Mouse (Mus musculus) Muller cell, postnatal 12 days (primary cell): Measurements from ENCODE around the gene Gatb.
"Not testable (repeated sequence)": the region's sequence is repeated elsewhere in the genome, so short reads cannot be mapped to it uniquely, and the experiment has no call there.

Experiments used
- DNase-seq: peaks from one replicate; pipeline ENCODE4 v3.0.0-alpha.2; 2015; ENCODE audit errors: inconsistent ontology term

Gene Gatb

DNA sequence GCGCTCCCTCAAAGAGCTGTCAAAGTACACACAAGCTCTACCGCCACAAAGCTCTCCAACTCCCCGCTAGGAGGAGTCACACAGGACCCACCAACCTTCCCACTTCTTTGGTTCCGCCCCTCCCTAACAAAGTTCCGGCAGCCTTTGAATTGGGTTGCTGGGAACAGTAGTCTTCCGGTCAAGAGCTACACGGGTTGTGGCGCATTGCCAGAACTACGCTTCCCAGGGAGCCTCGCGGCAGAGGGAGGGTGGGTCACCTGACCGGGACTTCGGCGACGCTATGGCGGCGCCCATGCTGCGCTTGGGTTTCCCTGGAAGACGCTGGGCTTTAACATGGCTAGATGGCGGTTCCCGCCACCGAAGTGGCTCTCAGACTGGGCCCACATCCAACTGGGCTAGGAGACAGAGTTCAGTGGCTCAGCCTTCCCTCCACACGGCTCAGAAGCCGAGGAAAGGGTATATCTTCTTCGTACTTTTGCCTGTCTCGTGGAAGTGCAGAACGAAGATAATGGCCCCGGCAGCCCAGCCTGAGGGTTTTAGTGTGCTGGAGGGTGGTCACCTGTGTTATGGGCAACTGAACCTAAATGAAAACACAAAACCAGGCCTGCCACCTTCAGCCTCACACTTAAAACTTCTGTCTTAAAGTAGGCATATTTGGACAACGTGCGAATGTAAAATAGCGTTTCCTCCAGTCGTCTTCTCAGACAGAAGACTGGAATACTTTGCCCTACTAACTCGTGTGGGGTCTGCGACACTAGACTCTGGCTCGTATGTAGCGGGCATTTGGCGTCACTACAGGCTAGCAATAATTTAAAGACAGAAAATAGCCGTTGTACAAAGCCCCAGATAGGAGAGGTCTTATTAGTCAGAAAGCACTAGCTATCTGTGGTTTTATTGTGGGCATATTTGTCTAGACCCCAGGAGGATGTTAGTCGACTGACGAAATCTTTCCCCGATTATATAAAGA, at the start of gene Gatb:
Gatb (plus strand) TSS at position 256 of the 967 bp plus-strand sequence.
- DNase-seq = peak; percentile 99

- no peak for DNase-seq
These were observed 43.2 kb upstream of the Gatb start for GRCm38 (mm10) chr3:85530601-85531161.

GRCm38 (mm10) chr3:85532376-85532775, 41.5 kb upstream of the Gatb start:
- peak; percentile 54 for DNase-seq

DNA sequence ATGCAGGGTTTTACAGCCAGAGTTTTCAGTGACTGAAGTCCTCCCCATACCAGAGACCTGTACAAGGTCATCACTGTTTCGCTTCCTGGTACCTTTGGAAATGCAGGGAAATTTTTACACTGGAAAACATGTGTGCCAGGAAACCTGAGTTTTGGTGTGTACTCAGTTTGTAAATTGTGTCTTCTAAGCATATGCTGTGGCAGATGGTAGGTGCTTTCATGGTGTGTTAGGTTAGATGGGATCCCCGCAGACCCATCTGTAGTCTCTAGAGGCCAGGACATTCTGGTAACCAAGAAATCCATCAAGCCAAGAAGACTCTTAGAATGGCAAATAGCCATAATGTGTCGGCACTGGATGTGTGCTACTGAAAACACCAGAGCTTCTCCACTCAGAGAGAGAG, 38.9 kb upstream of the Gatb start:
- no peak for DNase-seq

DNA sequence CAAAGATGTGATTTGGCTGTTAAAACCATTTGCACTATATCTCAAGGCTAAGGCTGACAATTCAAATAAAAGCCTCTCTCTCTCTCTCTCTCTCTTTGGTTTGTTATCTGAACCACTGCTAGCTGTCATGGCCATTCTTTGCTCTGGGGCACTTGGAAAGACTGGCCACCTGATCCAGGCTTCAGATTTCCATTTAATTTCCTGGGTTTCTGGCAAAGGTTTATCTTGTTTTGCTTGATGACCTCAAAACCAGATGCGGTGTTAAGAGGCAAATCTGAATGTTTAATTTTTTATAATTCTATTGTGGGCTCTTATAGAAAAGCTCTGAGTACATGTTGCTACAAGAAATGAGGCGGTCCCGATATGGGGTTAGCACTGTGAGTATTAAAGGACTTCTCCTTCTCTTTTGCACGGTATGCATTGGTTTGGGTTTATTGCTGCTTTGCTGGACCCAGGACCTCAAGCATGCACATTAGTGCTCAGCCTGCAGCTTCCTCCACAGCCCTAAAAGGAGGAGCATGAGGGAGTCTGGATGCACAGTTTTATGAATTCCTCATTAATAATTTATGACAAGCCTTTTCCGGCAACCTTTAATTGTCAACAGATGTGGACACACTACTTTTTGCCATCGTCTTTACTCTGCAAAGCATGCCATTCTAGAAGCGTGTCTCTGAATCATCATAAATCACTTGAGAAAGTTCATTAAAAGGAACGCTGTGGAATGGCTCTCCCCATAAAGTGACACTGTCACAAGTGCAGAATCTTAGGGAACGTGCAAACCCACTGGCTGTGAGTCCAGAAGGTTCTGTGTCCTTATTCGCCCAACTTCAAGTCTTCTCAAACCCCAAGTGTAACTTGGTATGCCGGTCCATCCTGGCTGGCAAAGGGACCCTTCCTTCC, 38.0 kb upstream of the Gatb start:
- DNase-seq = no peak

- no peak for DNase-seq
These were observed 31.2 kb upstream of the Gatb start for GRCm38 (mm10) chr3:85542765-85543164.

GRCm38 (mm10) chr3:85543652-85544051, 30.3 kb upstream of the Gatb start:
- DNase-seq = no peak

- DNase-seq = no peak
These were observed 23.6 kb upstream of the Gatb start for GRCm38 (mm10) chr3:85550312-85550711.

DNA sequence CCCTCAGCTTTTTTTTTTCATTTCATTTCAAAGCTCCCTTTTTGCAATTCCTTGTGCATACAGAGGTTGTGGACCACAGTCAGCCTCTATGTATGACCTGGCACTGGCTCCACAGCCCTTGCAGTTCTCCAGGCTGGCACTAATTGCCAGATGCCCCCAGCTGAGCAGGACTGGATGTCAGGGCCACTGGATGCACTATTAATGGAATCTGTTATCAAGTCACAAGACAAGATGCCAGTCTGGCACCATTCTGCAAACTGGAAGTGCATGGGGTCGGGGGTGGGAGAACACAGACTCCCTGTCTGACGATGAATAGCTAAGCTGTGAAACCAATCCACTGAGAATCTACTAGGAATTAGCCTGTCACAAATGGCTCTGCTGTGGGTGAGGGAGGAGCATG, 22.6 kb upstream of the Gatb start:
- DNase-seq = no peak

GRCm38 (mm10) chr3:85553731-85554277, 20.1 kb upstream of the Gatb start:
- no peak for DNase-seq

DNA sequence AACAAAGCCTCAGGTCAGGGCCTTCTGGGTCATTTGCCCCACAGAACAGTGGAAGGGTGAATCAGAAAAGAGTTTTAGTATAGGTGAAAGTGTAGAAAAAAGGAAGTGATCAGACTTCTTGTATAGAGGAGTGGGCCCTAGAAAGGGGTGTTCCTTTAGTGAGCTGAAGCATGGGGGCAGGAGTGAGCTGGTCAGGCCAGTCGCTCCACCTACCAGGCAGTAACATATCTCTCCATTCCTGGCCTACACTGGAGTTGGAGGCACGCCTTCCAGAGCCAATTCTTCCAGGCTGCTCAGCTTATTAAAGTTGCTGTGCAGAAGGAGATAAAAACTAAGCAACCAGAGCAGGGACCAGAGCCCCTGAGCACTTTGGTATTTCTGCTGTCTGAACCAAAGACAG, 9.3 kb upstream of the Gatb start:
- no peak for DNase-seq

DNA sequence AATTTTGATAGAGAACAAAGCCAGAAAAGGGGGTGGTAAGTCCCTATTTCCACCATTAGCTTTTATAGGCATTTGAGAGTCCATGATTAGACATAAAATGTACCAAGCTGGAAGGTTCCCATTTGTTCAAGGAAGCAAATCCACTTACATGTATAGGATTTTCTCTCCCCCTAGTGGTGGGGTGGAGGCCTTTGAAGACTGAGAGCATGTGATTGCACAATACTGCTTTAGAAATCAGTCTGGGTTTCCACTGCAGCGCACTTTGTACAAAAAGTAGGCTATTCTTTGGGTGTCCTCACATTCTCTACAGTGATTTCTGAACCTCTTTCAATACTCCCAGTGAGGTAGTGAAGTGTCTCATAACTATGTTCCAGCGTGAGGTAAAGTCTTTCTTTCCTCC, 2.6 kb upstream of the Gatb start:
- DNase-seq = peak; percentile 80

DNA sequence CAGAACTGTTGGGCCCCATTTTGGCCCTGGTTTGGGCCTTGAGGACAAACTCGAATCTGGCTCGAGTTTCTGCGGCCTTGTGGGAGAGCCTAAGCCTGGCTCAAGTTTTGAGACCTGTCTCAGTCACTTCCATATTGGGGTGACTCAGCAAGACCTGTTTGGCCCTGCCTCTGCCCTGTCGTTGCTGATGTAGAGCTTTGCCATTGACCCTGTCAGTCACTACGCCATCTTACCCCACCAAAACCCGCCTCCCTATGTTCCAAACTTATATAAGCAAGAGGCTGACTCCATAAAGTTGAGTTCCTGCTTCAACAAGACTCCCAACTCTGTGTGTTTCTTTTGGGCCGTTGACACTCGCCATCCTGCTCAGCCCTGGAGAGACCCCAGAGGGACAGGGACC, 1.4 kb upstream of the Gatb start:
- DNase-seq = not testable (repeated sequence)

DNA sequence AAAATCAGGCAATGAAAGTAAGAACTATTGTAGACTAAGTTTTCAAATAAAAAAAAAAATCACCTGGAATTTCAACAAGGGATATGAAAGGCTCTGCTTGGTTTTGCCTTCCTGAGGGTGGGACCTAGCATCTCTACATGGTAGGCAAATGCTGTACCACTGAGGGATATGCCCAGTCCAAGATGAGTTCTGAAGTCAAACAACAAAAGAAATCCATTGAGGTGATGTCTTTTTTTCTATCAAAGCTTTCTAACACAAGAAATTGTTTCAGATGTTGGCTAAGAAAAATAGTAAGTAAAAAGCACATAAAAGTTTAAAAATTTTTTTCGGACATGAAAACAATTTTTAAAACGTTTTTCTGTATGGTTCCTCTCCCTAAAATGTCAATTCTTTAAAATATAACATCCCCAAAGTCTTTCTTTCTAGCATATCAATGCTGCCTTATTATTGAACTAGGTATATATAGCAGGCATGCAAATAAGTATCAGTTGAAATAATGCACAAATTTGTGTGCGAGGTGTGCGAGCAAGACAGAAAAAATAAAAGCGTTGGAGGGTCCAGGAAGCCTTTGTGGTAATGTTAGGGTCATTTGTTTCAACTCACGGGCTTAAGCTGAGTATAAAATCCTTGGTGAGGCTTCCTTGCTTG, 579 bp upstream of the Gatb start:
- no peak for DNase-seq

- DNase-seq = no peak
These were observed 8.8 kb downstream of the Gatb start for GRCm38 (mm10) chr3:85582726-85583125.

GRCm38 (mm10) chr3:85583194-85583593, 9.3 kb downstream of the Gatb start:
- DNase-seq = no peak

DNA sequence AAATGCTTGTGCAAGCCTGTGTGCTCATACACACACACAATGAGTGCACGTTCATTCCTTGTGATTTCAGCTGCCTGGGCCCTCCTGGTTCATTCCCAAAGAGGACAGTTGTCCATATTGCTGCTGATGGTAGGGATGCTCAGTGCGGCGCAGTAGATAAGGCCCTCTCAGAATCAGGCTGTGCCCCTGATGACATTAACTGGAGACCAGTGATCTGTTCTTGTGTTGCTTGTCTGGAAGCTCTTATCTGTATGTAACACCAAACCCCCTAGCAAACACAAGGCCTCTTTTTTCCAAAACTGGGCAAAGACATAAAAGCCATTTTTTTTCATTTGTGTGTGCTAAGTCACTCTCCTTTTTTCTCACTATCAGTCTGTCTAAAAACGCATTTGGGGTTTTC, 11.0 kb downstream of the Gatb start:
- no peak for DNase-seq

GRCm38 (mm10) chr3:85588701-85589100, 14.8 kb downstream of the Gatb start:
- no peak for DNase-seq

DNA sequence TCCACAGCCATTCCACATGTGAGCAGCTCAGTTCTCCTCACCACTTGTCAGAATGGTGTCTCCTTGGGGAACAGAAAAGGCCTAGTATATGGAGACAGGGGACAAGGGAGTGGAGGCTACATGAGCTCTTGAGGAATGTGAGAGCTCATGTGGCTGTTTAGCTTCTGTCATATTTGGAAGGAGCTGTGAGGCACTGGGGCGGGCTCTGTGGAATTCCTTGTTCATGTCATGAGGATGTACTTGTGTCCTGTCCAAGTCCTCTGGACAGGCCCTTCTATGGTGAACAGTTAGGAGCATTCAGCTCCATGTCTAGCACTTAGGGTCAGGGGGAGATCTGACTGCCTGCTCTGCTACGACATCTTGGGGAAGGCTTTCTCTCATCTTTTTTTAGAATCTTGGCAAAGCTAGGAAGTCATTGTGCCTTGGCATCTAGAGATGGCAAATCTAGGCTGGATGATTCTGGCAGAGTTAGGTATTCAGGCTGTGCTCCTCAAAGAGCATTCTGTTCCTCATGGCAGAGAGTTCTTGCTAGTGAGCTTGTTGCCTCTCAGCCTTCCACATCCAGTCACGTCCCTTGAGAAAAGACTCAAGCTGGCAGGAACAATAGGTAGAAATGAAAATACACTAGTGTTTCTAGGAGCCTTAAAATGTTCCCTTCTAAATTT, 16.3 kb downstream of the Gatb start:
- DNase-seq = peak; percentile 25

DNA sequence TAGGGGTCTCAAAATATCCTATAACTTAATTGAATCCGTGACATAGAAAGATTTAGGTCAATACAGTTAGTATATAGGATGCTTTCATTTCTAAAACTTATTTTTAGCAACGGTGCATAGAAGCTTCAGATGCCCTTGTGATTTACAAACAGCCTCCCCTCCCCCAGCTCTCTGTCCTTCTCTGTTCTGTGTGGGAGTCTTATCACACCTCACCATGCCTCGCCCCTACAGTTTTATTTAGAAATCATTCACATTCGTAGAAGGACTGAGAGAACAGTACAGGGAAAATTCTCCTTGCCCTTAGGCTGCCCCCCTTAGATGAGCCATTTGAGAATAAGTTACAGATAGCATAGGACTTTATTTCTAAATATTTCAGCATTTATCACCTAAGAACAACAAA, 18.1 kb downstream of the Gatb start:
- DNase-seq = no peak
